ENCODE assay signal across 10 mouse cellular contexts in the genomic region with DNA sequence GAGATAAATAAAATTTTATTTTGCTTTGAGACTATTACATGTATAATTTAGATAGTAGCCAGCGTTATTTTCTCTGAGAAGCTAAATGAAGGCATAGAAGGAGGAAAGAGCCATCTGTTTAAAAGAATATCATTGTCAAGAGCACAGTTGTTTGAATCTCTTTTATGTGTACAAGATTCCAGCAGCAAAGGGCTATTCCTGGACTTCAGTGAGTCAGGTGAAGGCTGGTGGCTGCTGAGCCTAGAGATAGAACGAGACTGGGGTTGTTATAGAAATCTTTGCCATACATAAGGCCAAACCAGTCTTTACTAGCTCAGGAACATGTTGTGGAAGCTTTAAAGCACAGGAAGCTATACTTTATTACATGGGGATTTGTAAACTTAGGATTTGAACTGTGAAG.
"Had no signal": no experiment of that assay in that cellular context is flagged by ENCODE, and none has a peak within 500 bp of the region (broad histone marks: within the 10 kb centered on the region; RNA-seq: fewer than 3 reads in every experiment).

No protein-coding gene starts in this region.

- ATAC-seq: liver, postnatal 0 days; lung, postnatal 0 days; midbrain, embryonic 13.5 days; midbrain, embryonic 15.5 days had no signal

- DNase-seq: liver, postnatal 0 days; lung, adult 2 months; lung, postnatal 14 days; lung, postnatal 36 days; thymus, adult 18-20 months; thymus, postnatal 14 days; thymus, postnatal 36 days had no signal
